Mouse (Mus musculus): ENCODE results near the gene Mgat4a. TPM values are rescaled to one million over a fixed set of nuclear protein-coding genes. Genes with fewer than 3 reads are reported as not detected.

Mgat4a gene
- polyA plus RNA-seq, 2 experiments = 0.77 to 0.91 TPM

- H3K9me3 ChIP-seq (ENCODE audit: control insufficient read depth, low read length) = no peaks in the 10 kb centered on the region
- no peaks in the 10 kb centered on the region for H3K36me3 ChIP-seq (replicated peaks; ENCODE audit: control insufficient read depth, insufficient read depth, low read depth)
- peaks cover 35 to 62% of the 10 kb centered on the region in 2 experiments for H3K4me1 ChIP-seq (replicated peaks; ENCODE audit: control insufficient read depth in 2 of 2, insufficient read depth in 2 of 2, low read length in 1 of 2)
- H3K27ac ChIP-seq = peak overlapping the region; percentile 88
- ATAC-seq (ENCODE audit: insufficient read depth) (peak; percentile 42), DNase-seq (ENCODE audit: low read depth in 3 of 3, low spot score in 3 of 3) (no peak)
- H3K4me2 ChIP-seq (ENCODE audit: low read depth) = peak overlapping the region; percentile 90
- TF ChIP-seq CTCF (IDR thresholded peaks at IDR 0.05; ENCODE audit: low read depth) (no peak), EP300 (IDR thresholded peaks at IDR 0.05; ENCODE audit: low read depth) (no peak)
- peak overlapping the region; percentile 74 for H3K9ac ChIP-seq (replicated peaks)
- WGBS (ENCODE audit: insufficient replicate concordance) = 4% methylated on average over 5 of the region's 5 CpGs
- H3K4me3 ChIP-seq (ENCODE audit: insufficient read depth in 1 of 2, low read depth in 2 of 2, low read length in 2 of 2) = peak overlapping the region; percentile 56 to 57
- H3K27me3 ChIP-seq (ENCODE audit: control insufficient read depth, insufficient read depth, low read length) = no peaks in the 10 kb centered on the region
Measured at GRCm38 (mm10) chr1:37477928-37478327, 62.9 kb downstream of the Mgat4a start.

DNA sequence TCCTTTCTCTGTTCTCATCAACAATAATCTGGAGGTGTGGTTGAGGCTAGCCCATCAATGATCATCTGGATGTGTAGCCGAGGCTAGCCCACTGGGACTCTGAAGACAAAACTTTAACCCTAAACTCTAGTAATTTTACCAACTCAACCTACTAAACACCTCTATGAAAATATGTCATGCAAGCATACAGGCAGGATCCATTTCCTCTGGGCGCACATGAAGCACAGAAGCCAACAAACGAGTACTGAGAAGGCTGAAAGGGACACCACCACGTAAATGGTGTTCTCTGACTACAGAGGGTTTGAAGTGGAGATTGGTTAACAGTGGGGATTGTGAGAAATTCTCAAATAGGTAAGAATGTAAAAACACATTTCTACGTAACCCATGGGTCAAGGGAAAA lies 63.6 kb downstream of the Mgat4a start:
- Histone ChIP-seq H3K27ac (peak overlapping the region; percentile 88), H3K9me3 (ENCODE audit: control insufficient read depth, low read length) (no peaks in the 10 kb centered on the region), H3K4me2 (ENCODE audit: low read depth) (peak overlapping the region; percentile 90), H3K4me3 (ENCODE audit: insufficient read depth in 1 of 2, low read depth in 2 of 2, low read length in 2 of 2) (no peak overlapping the region), H3K9ac (replicated peaks) (no peak overlapping the region; the same call in 1 of the 2 replicates), H3K27me3 (ENCODE audit: control insufficient read depth, insufficient read depth, low read length) (no peaks in the 10 kb centered on the region), H3K4me1 (replicated peaks; ENCODE audit: control insufficient read depth in 2 of 2, insufficient read depth in 2 of 2, low read length in 1 of 2) (peaks cover 35 to 62% of the 10 kb centered on the region in 2 experiments), H3K36me3 (replicated peaks; ENCODE audit: control insufficient read depth, insufficient read depth, low read depth) (no peaks in the 10 kb centered on the region)
- ATAC-seq (ENCODE audit: insufficient read depth) (no peak), DNase-seq (ENCODE audit: low read depth in 3 of 3, low spot score in 3 of 3) (no peak)
- 84% methylated on average over 5 of the region's 5 CpGs for WGBS (ENCODE audit: insufficient replicate concordance)
- TF ChIP-seq CTCF (IDR thresholded peaks at IDR 0.05; ENCODE audit: low read depth) (no peak), EP300 (IDR thresholded peaks at IDR 0.05; ENCODE audit: low read depth) (no peak)

GRCm38 (mm10) chr1:37475312-37475711 lies 65.5 kb downstream of the Mgat4a start:
- WGBS (ENCODE audit: insufficient replicate concordance) = 72% methylated on average over 3 of the region's 3 CpGs
- peaks cover 31 to 46% of the 10 kb centered on the region in 2 experiments for H3K4me1 ChIP-seq (replicated peaks; ENCODE audit: control insufficient read depth in 2 of 2, insufficient read depth in 2 of 2, low read length in 1 of 2)

GRCm38 (mm10) chr1:37474634-37475190 lies 66.1 kb downstream of the Mgat4a start:
- ATAC-seq (ENCODE audit: insufficient read depth) = no peak
- no peak overlapping the region for H3K4me3 ChIP-seq (ENCODE audit: insufficient read depth in 1 of 2, low read depth in 2 of 2, low read length in 2 of 2)
- no peaks in the 10 kb centered on the region for H3K36me3 ChIP-seq (replicated peaks; ENCODE audit: control insufficient read depth, insufficient read depth, low read depth)
- no peaks in the 10 kb centered on the region for H3K27me3 ChIP-seq (ENCODE audit: control insufficient read depth, insufficient read depth, low read length)
- DNase-seq (ENCODE audit: low read depth in 3 of 3, low spot score in 3 of 3) = no peak
- no peaks in the 10 kb centered on the region for H3K9me3 ChIP-seq (ENCODE audit: control insufficient read depth, low read length)
- peaks cover 26 to 40% of the 10 kb centered on the region in 2 experiments for H3K4me1 ChIP-seq (replicated peaks; ENCODE audit: control insufficient read depth in 2 of 2, insufficient read depth in 2 of 2, low read length in 1 of 2)
- no peak overlapping the region for H3K4me2 ChIP-seq (ENCODE audit: low read depth)
- no peak overlapping the region for H3K27ac ChIP-seq
- no peak for TF ChIP-seq CTCF (IDR thresholded peaks at IDR 0.05; ENCODE audit: low read depth)
- no peak overlapping the region for H3K9ac ChIP-seq (replicated peaks)
- WGBS (ENCODE audit: insufficient replicate concordance) = 62% methylated on average over 6 of the region's 6 CpGs

More at GRCm38 (mm10) chr1:37475312-37475711, 65.5 kb downstream of the Mgat4a start:
- no peak for TF ChIP-seq CTCF (IDR thresholded peaks at IDR 0.05; ENCODE audit: low read depth)
- TF ChIP-seq EP300 (IDR thresholded peaks at IDR 0.05; ENCODE audit: low read depth) = no peak
- Histone ChIP-seq H3K27me3 (ENCODE audit: control insufficient read depth, insufficient read depth, low read length) (no peaks in the 10 kb centered on the region), H3K36me3 (replicated peaks; ENCODE audit: control insufficient read depth, insufficient read depth, low read depth) (no peaks in the 10 kb centered on the region), H3K4me2 (ENCODE audit: low read depth) (no peak overlapping the region), H3K4me3 (ENCODE audit: insufficient read depth in 1 of 2, low read depth in 2 of 2, low read length in 2 of 2) (no peak overlapping the region), H3K27ac (no peak overlapping the region), H3K9ac (replicated peaks) (no peak overlapping the region), H3K9me3 (ENCODE audit: control insufficient read depth, low read length) (no peaks in the 10 kb centered on the region)
- ATAC-seq (ENCODE audit: insufficient read depth) (no peak), DNase-seq (ENCODE audit: low read depth in 3 of 3, low spot score in 3 of 3) (no peak)

GRCm38 (mm10) chr1:37474046-37474445 lies 66.8 kb downstream of the Mgat4a start:
- H3K4me1 ChIP-seq (replicated peaks; ENCODE audit: control insufficient read depth in 2 of 2, insufficient read depth in 2 of 2, low read length in 1 of 2) = peaks cover 21 to 33% of the 10 kb centered on the region in 2 experiments
- H3K9me3 ChIP-seq (ENCODE audit: control insufficient read depth, low read length) = no peaks in the 10 kb centered on the region
- no peak for TF ChIP-seq EP300 (IDR thresholded peaks at IDR 0.05; ENCODE audit: low read depth)
- TF ChIP-seq CTCF (IDR thresholded peaks at IDR 0.05; ENCODE audit: low read depth) = no peak
- no peaks in the 10 kb centered on the region for H3K27me3 ChIP-seq (ENCODE audit: control insufficient read depth, insufficient read depth, low read length)
- no peak for DNase-seq (ENCODE audit: low read depth in 3 of 3, low spot score in 3 of 3)
- no peak for ATAC-seq (ENCODE audit: insufficient read depth)
- H3K27ac ChIP-seq = no peak overlapping the region
- H3K9ac ChIP-seq (replicated peaks) = no peak overlapping the region
- no peak overlapping the region for H3K4me3 ChIP-seq (ENCODE audit: insufficient read depth in 1 of 2, low read depth in 2 of 2, low read length in 2 of 2)
- no peaks in the 10 kb centered on the region for H3K36me3 ChIP-seq (replicated peaks; ENCODE audit: control insufficient read depth, insufficient read depth, low read depth)
- WGBS (ENCODE audit: insufficient replicate concordance) = 51% methylated on average over 8 of the region's 8 CpGs
- no peak overlapping the region for H3K4me2 ChIP-seq (ENCODE audit: low read depth)
